Mouse (Mus musculus): ENCODE data around the gene Tnfrsf11a.
"Not testable (repeated sequence)": the region's sequence is repeated elsewhere in the genome, so short reads cannot be mapped to it uniquely, and the experiment has no call there.

The Tnfrsf11a gene

DNA sequence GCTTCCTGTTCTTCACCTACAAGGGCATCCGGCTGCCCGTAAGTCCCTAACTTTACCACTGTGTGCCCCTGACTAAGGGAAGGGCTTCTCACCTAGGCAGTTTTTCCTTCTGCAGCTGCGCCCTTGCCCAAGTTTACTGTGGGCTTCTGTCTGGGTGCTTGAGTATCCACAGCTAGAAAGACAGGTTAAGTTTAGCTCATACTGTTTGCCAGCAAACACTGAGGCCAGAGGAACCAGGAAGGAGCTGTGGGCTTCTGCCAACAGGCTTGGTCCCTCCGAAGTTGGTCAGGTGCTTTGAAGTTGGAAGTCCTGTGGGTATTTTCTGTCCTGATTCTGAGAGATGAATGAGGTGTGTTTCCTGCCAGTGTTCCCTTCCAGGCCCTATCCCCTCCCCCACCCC lies 4.6 kb downstream of the Tnfrsf11a start:
- DNase-seq (ENCODE audit: low read depth, low spot score) = no peak

- DNase-seq (ENCODE audit: low read depth, low spot score) = no peak
Observed at GRCm38 (mm10) chr1:105786731-105787357, 6.3 kb downstream of the Tnfrsf11a start.

DNA sequence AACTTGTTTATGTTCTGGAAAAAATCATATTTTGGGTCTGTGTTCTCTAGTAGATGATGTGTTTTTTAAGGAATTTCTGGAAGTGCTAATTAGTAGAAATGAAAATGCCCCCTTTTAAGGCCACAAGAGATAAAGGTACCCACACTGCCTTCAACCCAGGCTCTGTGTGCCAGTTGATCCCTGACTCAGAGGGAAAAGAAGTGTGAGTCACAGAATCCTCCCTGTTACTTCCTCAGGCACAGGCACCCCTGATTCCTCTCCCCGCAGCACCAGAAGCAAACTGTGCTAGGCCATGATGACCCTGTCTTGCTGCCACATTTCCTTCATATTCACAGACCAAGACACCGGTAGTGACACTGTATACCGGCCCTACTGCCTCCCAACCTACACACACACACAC lies 9.6 kb downstream of the Tnfrsf11a start:
- DNase-seq (ENCODE audit: low read depth, low spot score) = no peak

GRCm38 (mm10) chr1:105794670-105795069 lies 14.2 kb downstream of the Tnfrsf11a start:
- DNase-seq (ENCODE audit: low read depth, low spot score) = no peak

DNA sequence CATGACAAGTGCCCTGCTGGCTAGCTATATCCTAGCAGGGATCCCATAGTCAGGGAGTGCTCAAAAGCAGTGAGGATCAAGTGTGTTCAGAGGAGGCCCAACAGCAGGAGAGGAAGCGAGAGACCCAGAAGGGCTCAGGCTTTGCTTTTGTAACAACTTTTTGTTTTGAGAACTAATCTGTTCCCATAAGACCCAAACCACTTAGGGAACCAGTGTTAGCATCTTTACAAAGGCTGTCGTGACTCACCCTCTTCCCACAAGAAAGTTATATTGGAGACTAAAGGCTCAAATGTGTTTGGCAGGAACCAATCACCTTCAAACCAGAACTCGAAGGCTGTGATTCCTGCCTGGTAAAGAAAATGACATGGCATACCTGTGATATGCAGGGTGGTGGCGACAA lies 15.2 kb downstream of the Tnfrsf11a start:
- DNase-seq (ENCODE audit: low read depth, low spot score) = no peak

- DNase-seq (ENCODE audit: low read depth, low spot score) = no peak
Observed at GRCm38 (mm10) chr1:105800570-105800969, 20.1 kb downstream of the Tnfrsf11a start.

DNA sequence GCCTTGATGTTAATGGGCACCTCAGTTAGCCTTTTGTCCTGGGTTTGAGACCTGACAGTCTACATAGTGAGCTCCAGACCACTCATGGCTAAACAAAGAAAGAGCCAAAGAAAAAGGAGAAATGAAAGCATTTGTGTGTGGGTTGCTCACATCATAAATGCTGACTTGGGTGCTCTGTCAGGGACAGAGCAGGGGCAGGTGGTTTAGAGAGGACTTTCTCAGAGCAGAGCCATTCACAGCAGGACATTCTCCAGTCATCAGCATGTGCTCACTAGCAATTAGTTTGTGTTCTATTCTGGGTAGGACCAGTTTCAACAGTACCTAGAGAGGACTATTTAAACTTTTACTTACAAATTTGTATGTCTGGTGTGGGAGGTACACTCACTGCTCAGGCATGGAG lies 20.7 kb downstream of the Tnfrsf11a start:
- DNase-seq (ENCODE audit: low read depth, low spot score) = no peak

DNA sequence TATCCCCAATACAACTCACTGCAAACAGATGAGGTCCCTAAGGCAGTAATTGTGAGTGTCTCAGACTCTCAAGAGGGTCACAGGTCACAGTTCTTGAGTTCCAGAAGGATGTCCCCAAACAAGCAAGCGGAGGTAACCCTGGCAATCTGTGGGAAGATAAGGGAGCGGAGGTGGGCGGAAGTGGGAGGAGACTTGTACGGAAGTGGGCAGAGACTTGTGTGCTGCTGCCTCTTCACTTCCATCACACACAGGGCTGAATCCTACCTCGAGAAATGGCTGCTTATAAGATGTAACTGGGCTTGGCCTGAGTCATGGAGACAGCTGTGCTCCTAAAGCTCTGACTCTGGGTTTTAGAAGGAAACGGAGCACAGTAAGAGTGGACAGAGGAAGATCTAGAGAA lies 22.4 kb downstream of the Tnfrsf11a start:
- no peak for DNase-seq (ENCODE audit: low read depth, low spot score)

GRCm38 (mm10) chr1:105804285-105804684 lies 23.8 kb downstream of the Tnfrsf11a start:
- no peak for DNase-seq (ENCODE audit: low read depth, low spot score)

DNA sequence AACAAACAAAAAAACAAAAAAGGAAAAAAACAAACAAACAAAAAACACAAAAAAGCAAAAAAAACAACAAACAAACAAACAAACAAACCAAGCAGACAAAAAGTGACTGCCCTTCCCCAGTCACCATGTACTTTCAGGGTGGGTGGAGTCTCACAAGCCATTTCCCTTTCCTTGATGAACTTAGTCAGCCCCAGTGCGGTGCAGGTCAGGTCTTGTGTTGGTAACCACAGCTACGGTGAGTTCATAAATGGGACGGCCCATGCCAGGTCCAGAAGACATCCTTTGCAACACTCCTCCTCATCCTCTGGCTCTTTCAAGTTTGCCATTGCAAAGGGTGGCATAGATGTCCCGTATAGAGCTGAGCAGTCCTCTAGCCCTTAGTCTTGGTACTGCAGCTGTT lies 25.0 kb downstream of the Tnfrsf11a start:
- no peak for DNase-seq (ENCODE audit: low read depth, low spot score)

- no peak for DNase-seq (ENCODE audit: low read depth, low spot score)
Observed at GRCm38 (mm10) chr1:105807028-105807722, 26.7 kb downstream of the Tnfrsf11a start.

- not testable (repeated sequence) for DNase-seq (ENCODE audit: low read depth, low spot score)
Observed at GRCm38 (mm10) chr1:105812027-105812426, 31.5 kb downstream of the Tnfrsf11a start.

GRCm38 (mm10) chr1:105812960-105813708 lies 32.6 kb downstream of the Tnfrsf11a start:
- DNase-seq (ENCODE audit: low read depth, low spot score) = no peak

DNA sequence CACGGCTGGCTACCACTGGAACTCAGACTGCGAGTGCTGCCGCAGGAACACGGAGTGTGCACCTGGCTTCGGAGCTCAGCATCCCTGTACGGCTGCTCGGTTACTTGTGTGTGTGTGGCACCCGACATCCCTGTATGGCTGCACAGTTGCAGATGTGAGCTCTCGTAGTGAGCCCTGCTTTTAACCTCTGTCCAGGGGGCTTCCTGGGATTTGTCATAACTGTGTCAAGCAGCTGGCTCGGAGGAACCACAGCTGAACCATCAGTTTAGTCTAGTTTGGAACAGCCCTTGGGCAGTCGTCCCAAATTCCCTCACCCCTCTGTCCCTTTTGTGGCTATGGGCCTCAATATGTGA lies 33.2 kb downstream of the Tnfrsf11a start:
- DNase-seq (ENCODE audit: low read depth, low spot score) = no peak

GRCm38 (mm10) chr1:105814402-105815270 lies 34.1 kb downstream of the Tnfrsf11a start:
- no peak for DNase-seq (ENCODE audit: low read depth, low spot score)

- peak; percentile 48 for DNase-seq (ENCODE audit: low read depth, low spot score)
Observed at GRCm38 (mm10) chr1:105815310-105815709, 34.8 kb downstream of the Tnfrsf11a start.

- no peak for DNase-seq (ENCODE audit: low read depth, low spot score)
Observed at GRCm38 (mm10) chr1:105815736-105816135, 35.2 kb downstream of the Tnfrsf11a start.

GRCm38 (mm10) chr1:105819031-105819430 lies 38.5 kb downstream of the Tnfrsf11a start:
- no peak for DNase-seq (ENCODE audit: low read depth, low spot score)

DNA sequence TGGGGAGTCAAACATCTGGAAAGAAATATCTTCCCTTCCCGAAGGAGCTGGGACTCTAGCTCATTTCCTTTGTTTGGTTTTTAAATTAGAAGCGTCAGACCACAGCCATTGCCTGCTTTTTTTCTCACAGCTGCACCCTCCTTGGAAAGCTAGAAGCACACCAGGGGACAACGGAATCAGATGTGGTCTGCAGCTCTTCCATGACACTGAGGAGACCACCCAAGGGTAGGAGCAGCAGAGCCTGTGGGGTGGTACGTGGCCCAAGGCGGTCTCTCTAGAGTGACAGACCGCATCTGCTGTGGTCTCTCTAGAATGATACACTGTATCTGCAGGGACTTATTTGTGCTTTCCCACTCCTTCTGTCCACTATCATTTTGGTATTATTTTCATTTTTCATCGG lies 39.2 kb downstream of the Tnfrsf11a start:
- no peak for DNase-seq (ENCODE audit: low read depth, low spot score)

DNA sequence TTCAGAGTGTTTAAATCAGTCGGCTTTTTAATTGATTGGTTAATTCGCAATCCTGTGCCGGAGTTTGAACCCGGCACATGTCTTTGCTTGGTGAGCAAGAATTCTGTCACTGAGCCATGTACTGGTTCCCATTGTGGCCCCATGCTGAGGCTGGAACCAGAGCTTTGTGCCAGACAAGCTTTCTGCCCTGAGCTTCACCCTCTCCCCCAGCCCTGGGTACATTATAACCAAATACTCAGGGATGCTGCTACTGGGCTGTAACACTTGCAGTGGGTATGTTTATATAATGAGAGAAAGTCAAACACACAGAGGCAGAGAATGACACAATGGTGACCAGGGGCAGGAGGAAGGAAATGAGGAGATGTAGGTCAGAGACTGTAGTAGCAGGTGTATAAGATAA lies 43.8 kb downstream of the Tnfrsf11a start:
- no peak for DNase-seq (ENCODE audit: low read depth, low spot score)

GRCm38 (mm10) chr1:105824980-105825379 lies 44.5 kb downstream of the Tnfrsf11a start:
- DNase-seq (ENCODE audit: low read depth, low spot score) = no peak

GRCm38 (mm10) chr1:105827374-105827773 lies 46.9 kb downstream of the Tnfrsf11a start:
- no peak for DNase-seq (ENCODE audit: low read depth, low spot score)

Data from ES-CJ7 (cell line).